Mouse (Mus musculus) embryonic facial prominence, embryonic 10.5 days (tissue): ENCODE results near the gene Shf. TPM values are rescaled to one million over a fixed set of nuclear protein-coding genes. Genes with fewer than 3 reads are reported as not detected.
A peak's percentile ranks its signal among the peaks of the same experiment; 100 is the strongest.

Experiments used
- DNase-seq: peaks from one replicate; pipeline ENCODE4 v3.0.0-alpha.2; 2017; ENCODE audit warnings: low spot score
- H3K27ac ChIP-seq: fragments of 300-500 bp; sonication (generic); replicated peaks from 2 replicates; pipeline ENCODE4 v1.5.1; 2016; ENCODE audit warnings: mild to moderate bottlenecking
- H3K27me3 ChIP-seq: fragments of 300-500 bp; sonication (generic); replicated peaks from 2 replicates; pipeline ENCODE4 v1.6.1; 2016; ENCODE audit warnings: low read depth, mild to moderate bottlenecking; ENCODE audit not compliant: poor library complexity, severe bottlenecking
- H3K36me3 ChIP-seq: fragments of 300-500 bp; sonication (generic); replicated peaks from 2 replicates; pipeline ENCODE4 v1.6.1; 2016; ENCODE audit warnings: mild to moderate bottlenecking, moderate library complexity
- H3K4me1 ChIP-seq: fragments of 300-500 bp; sonication (generic); 2 replicates; pipeline ENCODE4 v1.6.1; 2016
- H3K4me3 ChIP-seq: fragments of 300-500 bp; sonication (generic); 2 replicates; pipeline ENCODE4 v1.5.1; 2016; ENCODE audit warnings: mild to moderate bottlenecking, moderate library complexity
- H3K9me3 ChIP-seq: fragments of 300-500 bp; sonication (generic); 2 replicates; pipeline ENCODE4 v1.6.1; 2016; ENCODE audit warnings: mild to moderate bottlenecking
- WGBS: fragments of 180-500 bp; shearing (Covaris S2); methylation state at CpG from one replicate; pipeline ENCODE4 v1.1.7; 2016; 5-methylcytosine and 5-hydroxymethylcytosine counted together
- polyA plus RNA-seq: library from polyadenylated mRNA; unstranded; fragments of >200 nt; fragmentation: Nextera tagmentation; extraction: Ambion mirVana; gene quantifications from 2 replicates; pipeline ENCODE4 v1.2.1, GENCODE M21; 2016

The Shf gene
- polyA plus RNA-seq, 1 experiment from 2014 or later, result 4.7 TPM

DNA sequence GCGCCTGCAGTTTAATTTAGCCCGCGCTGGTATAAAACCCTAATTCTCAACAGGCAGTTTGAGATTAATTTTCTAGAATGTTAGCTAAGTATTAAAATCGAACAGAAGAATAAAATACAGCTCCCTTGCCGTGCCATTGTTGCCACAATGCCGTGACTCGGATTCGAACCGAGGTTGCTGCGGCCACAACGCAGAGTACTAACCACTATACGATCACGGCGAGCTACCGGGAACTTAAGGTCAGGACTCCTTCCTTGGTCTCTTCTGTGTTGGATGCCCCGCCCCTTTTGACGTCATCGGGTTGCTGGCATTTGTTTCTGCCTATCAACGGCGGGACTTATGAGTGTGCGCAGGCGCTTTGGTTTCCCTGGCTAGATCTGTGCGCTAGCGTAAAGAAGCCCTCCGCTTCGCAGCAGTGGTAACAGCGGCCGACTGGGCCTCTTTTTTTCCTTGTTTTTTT, 8.3 kb upstream of the Shf start:
- Histone ChIP-seq H3K36me3 (no peaks in the 10 kb centered on the region), H3K9me3 (no peaks in the 10 kb centered on the region), H3K27ac (peak overlapping the region; percentile 92), H3K4me3 (peak overlapping the region; percentile 73), H3K4me1 (peaks cover 9% of the 10 kb centered on the region), H3K27me3 (peaks cover 7% of the 10 kb centered on the region; the same call in 1 of the 2 replicates)
- WGBS, result under 1% methylated on average over 28 of the region's 28 CpGs
- peak; percentile 95 for DNase-seq

DNA sequence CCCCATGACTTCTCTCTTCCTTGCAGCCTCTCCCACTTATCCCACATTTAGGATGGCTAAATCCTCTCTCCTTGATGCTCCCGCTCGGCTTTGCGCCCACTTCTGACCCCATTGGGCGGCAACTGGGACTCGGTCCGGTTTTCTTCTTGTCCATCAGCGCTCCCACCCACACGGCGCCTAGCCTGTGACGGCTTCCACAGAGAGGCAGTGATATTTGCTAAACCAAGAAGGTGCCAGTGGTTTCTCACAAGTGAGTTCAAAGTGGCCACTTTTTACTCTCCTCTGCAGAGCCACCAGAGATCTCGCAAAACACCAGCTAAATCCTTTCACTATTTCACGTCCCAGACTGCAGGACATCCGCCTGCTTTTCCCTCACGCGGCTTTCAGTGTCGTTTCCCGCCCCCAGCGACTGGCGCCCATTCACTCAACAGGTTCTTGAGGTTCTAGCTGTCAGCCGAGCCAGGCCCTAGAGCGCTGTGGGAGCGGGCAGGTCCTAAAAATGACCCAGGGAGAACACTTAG, 7.1 kb upstream of the Shf start:
- Histone ChIP-seq H3K4me1 (peaks cover 9% of the 10 kb centered on the region), H3K27ac (peak overlapping the region; percentile 88), H3K9me3 (no peaks in the 10 kb centered on the region), H3K36me3 (no peaks in the 10 kb centered on the region), H3K4me3 (peak overlapping the region; percentile 80), H3K27me3 (peaks cover 14% of the 10 kb centered on the region; the same call in 1 of the 2 replicates)
- peak; percentile 79 for DNase-seq
- WGBS, result under 1% methylated on average over 22 of the region's 22 CpGs

DNA sequence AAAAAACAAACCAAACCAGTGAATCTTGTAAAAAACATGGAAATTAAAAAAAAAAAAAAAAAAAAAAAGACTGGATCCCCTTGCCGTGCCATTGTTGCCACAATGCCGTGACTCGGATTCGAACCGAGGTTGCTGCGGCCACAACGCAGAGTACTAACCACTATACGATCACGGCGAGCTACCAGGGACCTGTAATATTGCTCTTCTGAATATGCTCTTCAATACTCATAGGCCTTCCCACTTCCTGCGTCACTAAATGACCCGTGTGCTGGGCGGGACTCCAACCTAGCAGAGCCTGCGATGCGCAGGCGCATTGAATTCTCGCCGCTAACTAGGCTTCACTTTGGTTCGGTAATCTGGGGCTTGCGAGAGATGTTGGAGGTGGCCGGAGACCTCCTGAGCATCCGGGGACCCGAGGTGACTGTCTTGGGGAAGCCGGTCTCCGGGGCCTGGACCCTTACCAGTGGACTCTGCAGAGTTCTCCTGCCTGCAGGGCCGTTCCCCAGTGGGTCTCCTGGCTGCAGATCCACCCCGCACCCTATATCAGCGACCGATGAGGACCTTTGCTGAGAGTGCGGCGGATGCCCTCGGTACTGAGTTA, 6.5 kb upstream of the Shf start:
- peak overlapping the region; percentile 80 for H3K4me3 ChIP-seq
- peak; percentile 93 for DNase-seq
- no peaks in the 10 kb centered on the region for H3K36me3 ChIP-seq
- H3K4me1 ChIP-seq, result peaks cover 6% of the 10 kb centered on the region
- WGBS, result under 1% methylated on average over 32 of the region's 32 CpGs
- no peaks in the 10 kb centered on the region for H3K9me3 ChIP-seq
- peaks cover 20% of the 10 kb centered on the region for H3K27me3 ChIP-seq
- peak overlapping the region; percentile 88 for H3K27ac ChIP-seq

DNA sequence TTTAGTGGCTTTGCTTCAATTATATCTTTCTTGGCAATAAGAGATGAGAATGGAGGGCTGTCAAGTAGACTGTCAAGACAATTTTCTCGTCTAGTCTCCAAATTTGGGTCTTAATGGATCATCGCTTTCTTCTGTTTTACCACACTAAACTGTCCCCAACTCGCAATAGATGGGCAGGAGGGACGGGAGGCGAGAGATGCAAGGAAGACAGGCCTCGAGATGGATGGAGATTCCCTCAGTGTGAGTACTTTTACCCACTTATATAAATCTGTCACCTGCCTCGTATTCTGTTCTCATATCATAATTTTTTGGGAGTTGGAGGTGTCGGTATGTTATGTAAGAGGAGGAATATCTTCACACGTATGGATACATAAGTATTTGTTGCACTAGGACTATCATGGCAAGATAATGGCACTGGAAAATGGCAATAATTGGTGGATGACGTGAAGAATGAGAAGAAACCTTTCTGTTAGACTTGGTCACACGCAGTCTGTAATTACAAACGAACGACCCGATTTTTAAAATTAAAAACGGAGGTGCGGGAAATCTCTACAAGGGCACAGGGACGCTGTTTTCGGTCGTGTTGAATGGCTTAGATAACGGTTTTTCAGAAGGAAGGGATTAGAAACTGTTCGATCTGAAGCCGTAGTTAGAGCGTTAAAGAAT, 5.8 kb upstream of the Shf start:
- Histone ChIP-seq H3K4me1 (peaks cover 6% of the 10 kb centered on the region), H3K9me3 (no peaks in the 10 kb centered on the region), H3K27me3 (peaks cover 27% of the 10 kb centered on the region), H3K4me3 (peak overlapping the region; percentile 80), H3K36me3 (no peaks in the 10 kb centered on the region), H3K27ac (peak overlapping the region; percentile 59)
- 25% methylated on average over 23 of the region's 23 CpGs for WGBS
- DNase-seq, result no peak

DNA sequence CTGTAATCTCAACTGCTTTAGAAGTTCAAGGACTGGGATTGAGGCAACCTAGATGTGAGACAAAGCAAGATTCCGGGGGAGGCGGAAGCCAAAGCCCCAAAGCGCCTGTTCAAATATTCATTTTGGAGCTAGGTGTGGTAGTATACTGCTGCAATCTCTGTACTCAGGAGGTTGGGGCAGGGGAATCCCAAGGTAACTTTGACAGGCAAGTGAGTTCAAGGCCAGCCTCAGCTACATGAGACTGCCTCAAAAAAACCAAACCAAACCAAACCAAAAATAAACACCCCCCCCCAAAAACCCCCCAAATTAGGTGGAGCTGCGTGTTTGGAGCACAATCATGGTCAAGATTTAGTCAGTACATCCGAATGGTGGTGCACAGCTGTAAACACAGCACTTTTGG, 5.0 kb upstream of the Shf start:
- Histone ChIP-seq H3K36me3 (no peaks in the 10 kb centered on the region), H3K27me3 (peaks cover 28% of the 10 kb centered on the region), H3K27ac (no peak overlapping the region), H3K9me3 (no peaks in the 10 kb centered on the region), H3K4me1 (peaks cover 13% of the 10 kb centered on the region), H3K4me3 (no peak overlapping the region)
- WGBS, result 78% methylated on average over 5 of the region's 5 CpGs
- DNase-seq, result no peak

DNA sequence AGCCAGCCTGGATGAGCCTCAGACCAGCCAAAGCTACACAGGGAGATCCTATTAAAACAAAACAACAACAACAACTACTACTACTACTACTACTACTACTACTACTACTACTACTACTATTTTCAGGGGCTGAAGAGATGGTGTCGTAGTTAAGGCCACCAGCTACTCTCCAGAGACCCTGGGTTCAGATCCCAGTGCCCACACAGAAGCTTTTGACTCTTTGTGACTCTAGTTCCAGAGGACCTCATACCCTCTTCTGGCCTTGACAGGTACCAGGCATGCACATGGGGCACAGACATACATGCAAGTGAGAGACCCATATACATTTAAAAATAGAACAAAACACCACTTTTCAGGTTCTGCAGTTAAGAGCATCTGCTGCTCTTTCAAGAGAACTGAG, 3.6 kb upstream of the Shf start:
- DNase-seq, result no peak
- H3K27ac ChIP-seq, result no peak overlapping the region
- H3K9me3 ChIP-seq, result no peaks in the 10 kb centered on the region
- no peak overlapping the region for H3K4me3 ChIP-seq
- peaks cover 18% of the 10 kb centered on the region for H3K4me1 ChIP-seq
- H3K36me3 ChIP-seq, result no peaks in the 10 kb centered on the region
- 76% methylated on average over 1 of the region's 1 CpGs for WGBS
- H3K27me3 ChIP-seq, result peaks cover 28% of the 10 kb centered on the region

DNA sequence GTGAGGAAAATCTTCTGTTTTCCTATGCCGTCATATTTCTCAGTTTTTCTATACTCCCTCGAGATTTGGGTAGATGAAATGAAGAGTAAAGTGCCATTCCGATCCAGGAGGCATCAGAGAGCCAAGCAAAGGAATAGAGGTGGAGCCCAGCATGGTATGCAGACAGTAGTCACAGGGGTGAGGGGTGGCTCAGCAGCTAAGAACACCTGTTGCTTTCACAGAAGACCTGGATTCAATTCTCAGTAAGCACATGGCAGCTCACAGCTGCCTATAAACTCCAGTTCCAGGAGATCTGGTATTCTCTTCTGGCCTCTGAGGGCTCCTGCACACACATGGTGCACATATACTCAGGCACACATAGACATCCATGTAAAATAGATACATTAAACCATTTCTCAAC, 3.1 kb upstream of the Shf start:
- Histone ChIP-seq H3K9me3 (no peaks in the 10 kb centered on the region), H3K27me3 (peaks cover 28% of the 10 kb centered on the region), H3K4me1 (peaks cover 23% of the 10 kb centered on the region), H3K27ac (no peak overlapping the region), H3K36me3 (no peaks in the 10 kb centered on the region), H3K4me3 (no peak overlapping the region)
- 70% methylated on average over 3 of the region's 3 CpGs for WGBS
- no peak for DNase-seq

DNA sequence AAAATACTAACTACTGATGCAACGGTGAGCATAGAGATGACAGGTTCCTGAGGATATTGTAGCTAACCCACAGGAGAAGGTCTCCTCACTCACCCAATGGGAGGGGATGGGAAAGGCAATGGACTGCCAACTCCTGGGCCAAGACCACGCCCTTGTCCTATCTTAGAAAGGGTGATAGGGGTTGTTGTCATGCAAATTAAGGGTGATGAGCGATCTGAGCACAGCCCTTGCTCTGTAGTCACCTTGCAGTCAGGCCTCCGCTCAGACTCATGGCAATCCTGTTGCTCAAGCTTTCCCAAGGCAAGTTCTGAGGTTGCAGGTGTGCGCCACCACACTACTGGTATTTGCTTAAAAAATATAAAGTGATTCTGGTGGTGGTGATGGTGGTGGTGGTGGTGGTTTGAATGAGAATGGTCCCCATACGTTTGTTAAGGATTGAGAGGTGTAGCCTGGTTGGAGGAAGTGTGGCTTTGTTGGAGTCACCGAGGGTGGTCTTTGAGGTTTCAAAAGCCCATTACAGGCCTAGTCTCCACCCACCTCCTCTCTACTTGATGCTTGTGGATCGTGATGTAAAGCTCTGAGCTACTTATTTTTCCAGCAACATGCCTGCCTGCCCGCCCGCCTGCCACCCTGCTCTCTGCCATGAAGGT, 1.3 kb upstream of the Shf start:
- Histone ChIP-seq H3K9me3 (no peaks in the 10 kb centered on the region), H3K36me3 (no peaks in the 10 kb centered on the region), H3K27me3 (peaks cover 28% of the 10 kb centered on the region), H3K27ac (no peak overlapping the region), H3K4me3 (no peak overlapping the region), H3K4me1 (peaks cover 36% of the 10 kb centered on the region)
- 24% methylated on average over 10 of the region's 10 CpGs for WGBS
- no peak for DNase-seq

DNA sequence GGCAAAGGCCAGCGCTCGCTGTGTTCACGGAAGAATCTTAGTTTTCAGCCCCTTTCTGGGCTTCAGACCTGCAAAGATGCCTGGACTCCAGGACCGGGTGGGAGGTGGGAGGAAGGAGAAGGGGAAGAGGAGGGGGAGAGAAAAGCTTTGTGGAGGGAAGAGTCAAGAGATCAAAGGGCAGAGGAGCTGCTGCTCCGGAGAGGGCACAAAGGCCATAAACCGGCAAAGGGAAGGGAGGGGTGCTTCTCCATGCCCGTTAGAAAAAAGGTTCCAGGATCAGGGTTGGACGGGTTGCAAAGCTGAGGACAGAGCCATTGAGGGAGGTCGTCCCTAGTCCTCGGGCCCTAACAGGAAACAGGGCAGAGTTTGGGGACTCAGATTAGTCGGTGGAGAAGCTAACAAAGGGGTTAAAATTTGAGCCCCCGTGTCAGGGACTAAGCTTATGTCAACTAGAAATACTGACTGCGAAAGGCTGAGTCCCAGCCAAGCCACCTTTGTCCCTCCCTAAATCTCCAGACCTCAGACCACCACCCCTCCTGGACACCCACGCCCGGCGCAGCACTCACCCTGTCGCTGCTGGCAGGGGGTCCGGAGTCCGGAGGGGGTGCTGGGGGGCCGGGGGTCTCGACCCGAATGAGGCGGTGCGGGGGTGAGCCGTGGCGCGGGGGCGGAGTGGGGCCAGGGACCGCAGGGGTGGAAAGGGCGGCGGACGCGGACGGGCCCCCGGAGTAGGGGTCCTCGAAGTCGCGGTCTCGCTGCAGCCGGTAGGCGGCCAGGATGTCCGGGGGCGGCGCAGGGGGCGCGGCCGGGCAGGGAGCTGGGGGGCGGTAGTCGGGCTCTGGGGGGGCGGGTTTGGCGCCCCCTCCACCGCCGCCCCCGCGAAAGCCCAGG, 636 bp downstream of the Shf start:
- H3K36me3 ChIP-seq, result peaks cover 13% of the 10 kb centered on the region
- H3K27me3 ChIP-seq, result peaks cover 28% of the 10 kb centered on the region
- H3K9me3 ChIP-seq, result no peaks in the 10 kb centered on the region
- H3K4me3 ChIP-seq, result peak overlapping the region; percentile 97
- peaks cover 36% of the 10 kb centered on the region for H3K4me1 ChIP-seq
- H3K27ac ChIP-seq, result peak overlapping the region; percentile 96
- WGBS, result under 1% methylated on average over 53 of the region's 55 CpGs
- DNase-seq, result peak; percentile 46

DNA sequence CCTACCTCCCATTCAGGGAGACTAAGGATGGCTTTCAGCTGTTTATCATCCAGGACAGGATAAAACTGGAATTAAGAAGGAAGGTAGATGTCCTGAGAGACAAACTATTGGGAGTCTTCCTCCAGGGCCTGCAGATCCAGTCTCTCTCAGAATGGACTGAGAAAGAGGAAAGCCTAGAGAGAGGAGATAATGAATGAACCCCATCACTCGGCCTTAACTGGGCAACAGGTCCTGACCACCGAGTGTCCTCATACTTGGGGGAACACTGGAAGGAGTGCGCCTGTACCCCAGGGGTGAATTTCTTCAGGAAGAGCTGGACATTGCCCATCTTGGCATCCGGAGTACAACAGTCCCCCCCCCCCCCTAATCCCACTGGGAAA, 1.3 kb downstream of the Shf start:
- peaks cover 27% of the 10 kb centered on the region for H3K27me3 ChIP-seq
- peaks cover 37% of the 10 kb centered on the region for H3K4me1 ChIP-seq
- peaks cover 19% of the 10 kb centered on the region for H3K36me3 ChIP-seq
- WGBS, result 12% methylated on average over 4 of the region's 4 CpGs
- peak overlapping the region; percentile 96 for H3K27ac ChIP-seq
- H3K4me3 ChIP-seq, result peak overlapping the region; percentile 97
- DNase-seq, result no peak
- no peaks in the 10 kb centered on the region for H3K9me3 ChIP-seq

DNA sequence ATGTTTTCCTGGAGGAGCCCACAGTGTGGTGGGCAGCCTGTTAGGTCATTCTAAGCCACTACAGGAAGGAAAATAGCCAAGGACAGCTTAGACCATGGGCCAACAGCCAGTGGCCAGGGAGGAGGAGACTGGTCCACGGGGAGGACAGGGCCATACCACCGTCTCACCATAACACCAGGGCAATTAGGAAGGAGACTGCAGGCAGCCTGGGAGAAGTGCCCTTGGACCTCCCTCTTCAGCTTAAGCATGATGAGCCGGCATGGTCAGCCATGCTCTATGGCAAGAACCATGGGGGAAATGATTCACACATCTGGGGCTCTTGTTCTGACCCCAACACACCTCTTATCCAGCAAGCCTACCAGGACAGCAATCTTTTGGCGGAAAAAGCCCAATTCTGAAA, 1.8 kb downstream of the Shf start:
- Histone ChIP-seq H3K4me1 (peaks cover 42% of the 10 kb centered on the region), H3K9me3 (no peaks in the 10 kb centered on the region), H3K4me3 (peak overlapping the region; percentile 97), H3K36me3 (peaks cover 23% of the 10 kb centered on the region), H3K27me3 (peaks cover 25% of the 10 kb centered on the region), H3K27ac (peak overlapping the region; percentile 96)
- no peak for DNase-seq
- 34% methylated on average over 4 of the region's 4 CpGs for WGBS

DNA sequence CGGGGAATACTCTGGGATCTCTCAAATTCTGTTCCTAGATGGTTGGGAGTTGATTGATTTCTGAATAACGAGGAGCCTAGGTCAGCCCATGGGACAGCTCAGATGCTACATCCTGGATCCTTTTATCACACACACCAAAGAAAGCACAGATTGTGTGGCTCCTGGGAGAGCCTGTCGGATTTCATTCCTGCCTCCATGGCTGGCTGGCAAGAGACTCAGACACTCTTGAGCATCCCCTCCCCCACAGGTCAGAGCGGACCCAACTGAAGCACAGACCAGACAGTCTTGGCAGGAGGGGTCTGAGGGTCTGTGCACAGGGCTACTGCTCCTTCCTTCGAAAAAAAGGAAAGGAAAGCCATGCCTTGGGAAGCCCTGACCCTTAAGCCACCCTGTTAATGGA, 2.3 kb downstream of the Shf start:
- peak; percentile 27 for DNase-seq
- H3K36me3 ChIP-seq, result peaks cover 28% of the 10 kb centered on the region
- H3K4me3 ChIP-seq, result peak overlapping the region; percentile 97
- H3K9me3 ChIP-seq, result no peaks in the 10 kb centered on the region
- H3K4me1 ChIP-seq, result peaks cover 47% of the 10 kb centered on the region
- WGBS, result 28% methylated on average over 5 of the region's 5 CpGs
- peaks cover 20% of the 10 kb centered on the region for H3K27me3 ChIP-seq
- peak overlapping the region; percentile 54; the same call in 1 of the 2 replicates for H3K27ac ChIP-seq
